Mouse (Mus musculus): ENCODE results near the gene Slfn5. TPM values are rescaled to one million over a fixed set of nuclear protein-coding genes. Genes with fewer than 3 reads are reported as not detected.
A peak's percentile ranks its signal among the peaks of the same experiment; 100 is the strongest.
"Not testable (repeated sequence)": the region's sequence is repeated elsewhere in the genome, so short reads cannot be mapped to it uniquely, and the experiment has no call there.

Gene Slfn5
- polyA plus RNA-seq, 1 experiment from 2014 or later = 1.9 TPM

DNA sequence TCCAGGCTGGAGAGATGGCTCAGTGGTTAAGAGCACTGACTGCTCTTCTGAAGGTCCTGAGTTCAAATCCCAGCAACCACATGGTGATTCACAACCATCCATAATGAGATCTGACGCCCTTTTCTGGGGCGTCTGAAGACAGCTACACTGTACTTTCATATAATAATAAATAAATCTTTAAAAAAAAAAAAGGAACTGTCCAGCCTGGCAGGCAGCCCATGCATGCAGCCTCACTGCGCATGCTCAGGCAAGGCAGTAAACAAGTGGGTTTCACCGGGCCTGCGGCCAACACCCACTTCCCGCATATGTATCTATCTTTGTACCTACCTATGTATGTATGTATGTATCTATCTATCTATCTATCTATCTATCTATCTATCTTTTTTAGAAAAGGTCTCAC, 27.2 kb upstream of the Slfn5 start:
- not testable (repeated sequence) for H3K9me3 ChIP-seq; H3K9ac ChIP-seq; H3K27ac ChIP-seq; H3K4me2 ChIP-seq (replicated peaks); ATAC-seq; H3K4me3 ChIP-seq (replicated peaks); H3K36me3 ChIP-seq; H3K4me1 ChIP-seq (replicated peaks)
- 71% methylated on average over 6 of the region's 6 CpGs for WGBS
- peaks cover 32% of the 10 kb centered on the region for H3K27me3 ChIP-seq (replicated peaks)

DNA sequence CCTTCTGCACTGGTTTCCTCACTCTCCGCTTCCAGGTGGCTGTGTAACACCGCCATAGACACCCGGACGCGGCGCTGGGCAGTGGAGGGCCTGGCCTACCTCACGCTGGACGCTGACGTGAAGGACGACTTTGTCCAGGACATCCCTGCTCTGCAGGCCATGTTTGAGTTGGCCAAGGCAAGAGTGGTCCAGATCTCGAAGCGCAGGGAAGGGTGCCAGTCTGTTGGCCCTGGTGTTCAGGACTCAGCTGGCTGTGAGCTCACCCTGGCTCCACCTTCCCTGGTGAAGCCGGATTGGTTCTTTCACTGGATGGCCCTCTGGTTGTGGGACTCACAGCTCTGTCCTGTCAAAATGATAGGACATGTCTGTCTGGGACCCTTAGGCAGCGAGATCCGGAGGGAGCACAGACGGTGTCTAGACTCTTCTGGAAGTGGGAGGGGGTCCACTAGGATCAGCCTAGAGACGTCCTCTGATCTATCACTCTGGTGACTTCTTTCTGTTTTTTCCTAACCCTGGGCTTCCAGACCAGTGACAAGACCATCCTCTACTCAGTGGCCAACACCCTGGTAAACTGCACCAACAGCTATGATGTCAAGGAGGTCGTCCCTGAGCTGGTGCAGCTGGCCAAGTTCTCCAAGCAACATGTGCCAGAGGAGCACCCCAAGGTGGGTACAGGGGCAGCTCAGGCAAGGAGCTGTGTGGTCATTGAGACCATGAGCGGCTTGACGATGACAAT, 22.1 kb upstream of the Slfn5 start:
- Histone ChIP-seq H3K4me3 (replicated peaks) (no peak overlapping the region), H3K27me3 (replicated peaks) (peaks cover 46% of the 10 kb centered on the region), H3K36me3 (no peaks in the 10 kb centered on the region), H3K27ac (no peak overlapping the region), H3K4me1 (replicated peaks) (peaks cover 7% of the 10 kb centered on the region; the same call in 1 of the 2 replicates), H3K9me3 (no peaks in the 10 kb centered on the region), H3K4me2 (replicated peaks) (no peak overlapping the region), H3K9ac (no peak overlapping the region)
- ATAC-seq = no peak
- 28% methylated on average over 20 of the region's 20 CpGs for WGBS

- 49% methylated on average over 3 of the region's 3 CpGs for WGBS
Measured at GRCm38 (mm10) chr11:82929633-82929950, 21.6 kb upstream of the Slfn5 start.

GRCm38 (mm10) chr11:82930391-82930955, 20.7 kb upstream of the Slfn5 start:
- H3K9ac ChIP-seq; H3K4me1 ChIP-seq (replicated peaks); ATAC-seq; H3K36me3 ChIP-seq; H3K9me3 ChIP-seq; H3K27ac ChIP-seq: not testable (repeated sequence)
- peak overlapping the region; percentile 94 for H3K4me2 ChIP-seq (replicated peaks)
- H3K27me3 ChIP-seq (replicated peaks) = peaks cover 47% of the 10 kb centered on the region
- H3K4me3 ChIP-seq (replicated peaks) = peak overlapping the region; percentile 46
- 1% methylated on average over 77 of the region's 85 CpGs for WGBS

More at GRCm38 (mm10) chr11:82929633-82929950, 21.6 kb upstream of the Slfn5 start:
- Histone ChIP-seq H3K4me1 (replicated peaks) (peaks cover 7% of the 10 kb centered on the region; the same call in 1 of the 2 replicates), H3K27me3 (replicated peaks) (peaks cover 51% of the 10 kb centered on the region), H3K4me3 (replicated peaks) (no peak overlapping the region), H3K9me3 (no peaks in the 10 kb centered on the region), H3K27ac (no peak overlapping the region), H3K9ac (no peak overlapping the region), H3K36me3 (no peaks in the 10 kb centered on the region), H3K4me2 (replicated peaks) (no peak overlapping the region)
- ATAC-seq = no peak

- ATAC-seq, H3K9me3 ChIP-seq: not testable (repeated sequence)
- WGBS = under 1% methylated on average over 61 of the region's 63 CpGs
Measured at GRCm38 (mm10) chr11:82931161-82931560, 20.0 kb upstream of the Slfn5 start.

DNA sequence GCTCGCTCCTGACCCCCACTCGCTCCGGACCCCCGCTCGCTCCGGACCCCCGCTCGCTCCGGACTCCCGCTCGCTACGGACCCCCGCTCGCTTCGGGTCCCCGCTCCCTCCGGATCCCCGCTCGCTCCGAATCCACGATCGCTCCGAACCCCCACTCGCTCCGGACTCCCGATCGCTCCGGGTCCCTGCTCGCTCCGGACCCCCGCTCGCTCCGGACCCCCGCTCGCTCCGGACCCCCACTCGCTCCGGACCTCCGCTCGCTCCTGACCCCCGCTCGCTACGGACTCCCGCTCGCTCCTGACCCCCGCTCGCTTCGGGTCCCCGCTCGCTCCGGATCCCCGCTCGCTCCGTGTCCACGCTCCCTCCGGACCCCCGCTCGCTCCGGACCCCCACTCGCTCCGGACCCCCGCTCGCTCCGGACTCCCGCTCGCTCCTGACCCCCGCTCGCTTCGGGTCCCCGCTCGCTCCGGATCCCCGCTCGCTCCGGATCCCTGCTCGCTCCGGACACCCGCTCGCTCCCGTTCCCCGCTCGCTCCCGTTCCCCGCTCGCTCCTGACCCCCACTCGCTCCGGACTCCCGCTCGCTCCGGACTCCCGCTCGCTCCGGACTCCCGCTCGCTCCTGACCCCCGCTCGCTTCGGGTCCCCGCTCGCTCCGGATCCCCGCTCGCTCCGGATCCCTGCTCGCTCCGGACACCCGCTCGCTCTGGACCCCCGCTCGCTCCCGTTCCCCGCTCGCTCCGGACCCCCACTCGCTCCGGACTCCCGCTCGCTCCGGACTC, 19.3 kb upstream of the Slfn5 start:
- not testable (repeated sequence) for H3K9me3 ChIP-seq; H3K4me1 ChIP-seq (replicated peaks); H3K27ac ChIP-seq; ATAC-seq; H3K36me3 ChIP-seq
- Histone ChIP-seq H3K27me3 (replicated peaks) (peaks cover 53% of the 10 kb centered on the region), H3K9ac (peak overlapping the region; percentile 44; the same call in 1 of the 2 replicates), H3K4me2 (replicated peaks) (peak overlapping the region; percentile 94), H3K4me3 (replicated peaks) (peak overlapping the region; percentile 46)
- under 1% methylated on average over 93 of the region's 119 CpGs for WGBS

More at GRCm38 (mm10) chr11:82931161-82931560, 20.0 kb upstream of the Slfn5 start:
- Histone ChIP-seq H3K9ac (peak overlapping the region; percentile 44; the same call in 1 of the 2 replicates), H3K27me3 (replicated peaks) (peaks cover 52% of the 10 kb centered on the region), H3K4me3 (replicated peaks) (peak overlapping the region; percentile 46), H3K4me2 (replicated peaks) (peak overlapping the region; percentile 94)
- not testable (repeated sequence) for H3K4me1 ChIP-seq (replicated peaks); H3K36me3 ChIP-seq; H3K27ac ChIP-seq

GRCm38 (mm10) chr11:82933186-82933585, 18.0 kb upstream of the Slfn5 start:
- peaks cover 54% of the 10 kb centered on the region for H3K27me3 ChIP-seq (replicated peaks)
- H3K27ac ChIP-seq = no peak overlapping the region
- peak overlapping the region; percentile 20; the same call in 1 of the 2 replicates for H3K9ac ChIP-seq
- no peaks in the 10 kb centered on the region for H3K9me3 ChIP-seq
- H3K4me3 ChIP-seq (replicated peaks) = peak overlapping the region; percentile 46
- 1% methylated on average over 29 of the region's 29 CpGs for WGBS
- peaks cover 7% of the 10 kb centered on the region; the same call in 1 of the 2 replicates for H3K4me1 ChIP-seq (replicated peaks)
- H3K4me2 ChIP-seq (replicated peaks) = peak overlapping the region; percentile 94
- H3K36me3 ChIP-seq = no peaks in the 10 kb centered on the region
- ATAC-seq = no peak

DNA sequence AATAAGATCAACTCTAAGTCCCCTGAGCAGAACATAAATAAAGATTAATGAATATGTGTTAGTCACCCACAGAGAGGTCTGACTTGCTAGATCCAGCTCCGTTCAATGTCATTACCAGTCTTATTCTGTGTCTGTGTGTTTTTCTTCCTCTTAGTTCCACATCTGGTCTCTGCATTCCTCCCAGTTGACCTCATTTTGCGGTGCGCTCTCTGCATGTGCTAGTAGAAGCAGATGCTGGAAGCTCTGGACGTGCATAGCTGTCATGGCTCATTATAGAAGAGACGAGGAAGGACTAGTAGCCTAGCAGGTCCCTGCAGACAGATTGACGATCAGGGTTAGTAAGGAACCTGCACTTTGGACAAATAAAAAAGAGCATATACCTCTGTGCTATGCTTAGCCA, 7.8 kb upstream of the Slfn5 start:
- no peaks in the 10 kb centered on the region for H3K9me3 ChIP-seq
- no peaks in the 10 kb centered on the region for H3K4me1 ChIP-seq (replicated peaks)
- H3K9ac ChIP-seq = no peak overlapping the region
- no peak overlapping the region for H3K4me2 ChIP-seq (replicated peaks)
- WGBS = 48% methylated on average over 6 of the region's 6 CpGs
- no peaks in the 10 kb centered on the region for H3K36me3 ChIP-seq
- H3K4me3 ChIP-seq (replicated peaks) = no peak overlapping the region
- H3K27ac ChIP-seq = no peak overlapping the region
- ATAC-seq = no peak
- 0 out of 2 replicates have a peak, but pooled peaks cover 2% of the 10 kb centered on the region for H3K27me3 ChIP-seq (replicated peaks)

- no peak overlapping the region for H3K4me2 ChIP-seq (replicated peaks)
- no peak overlapping the region for H3K9ac ChIP-seq
- no peak overlapping the region for H3K4me3 ChIP-seq (replicated peaks)
- H3K36me3 ChIP-seq = no peaks in the 10 kb centered on the region
- 42% methylated on average over 2 of the region's 2 CpGs for WGBS
- no peak for ATAC-seq
- H3K27me3 ChIP-seq (replicated peaks) = peaks cover 7% of the 10 kb centered on the region
- no peak overlapping the region for H3K27ac ChIP-seq
- H3K9me3 ChIP-seq = no peaks in the 10 kb centered on the region
- no peaks in the 10 kb centered on the region for H3K4me1 ChIP-seq (replicated peaks)
Measured at GRCm38 (mm10) chr11:82945636-82946035, 5.5 kb upstream of the Slfn5 start.

GRCm38 (mm10) chr11:82947457-82947856, 3.7 kb upstream of the Slfn5 start:
- WGBS = 49% methylated on average over 4 of the region's 4 CpGs
- Histone ChIP-seq H3K9ac (no peak overlapping the region), H3K27ac (no peak overlapping the region), H3K27me3 (replicated peaks) (peaks cover 23% of the 10 kb centered on the region), H3K9me3 (no peaks in the 10 kb centered on the region), H3K4me2 (replicated peaks) (no peak overlapping the region), H3K4me3 (replicated peaks) (no peak overlapping the region), H3K4me1 (replicated peaks) (0 out of 2 replicates have a peak, but pooled peaks cover 2% of the 10 kb centered on the region), H3K36me3 (no peaks in the 10 kb centered on the region)
- ATAC-seq = no peak

GRCm38 (mm10) chr11:82949036-82949435, 2.1 kb upstream of the Slfn5 start:
- no peaks in the 10 kb centered on the region for H3K9me3 ChIP-seq
- no peak overlapping the region for H3K4me2 ChIP-seq (replicated peaks)
- no peak for ATAC-seq
- H3K36me3 ChIP-seq = no peaks in the 10 kb centered on the region
- no peak overlapping the region for H3K9ac ChIP-seq
- peaks cover 25% of the 10 kb centered on the region for H3K27me3 ChIP-seq (replicated peaks)
- 84% methylated on average over 9 of the region's 9 CpGs for WGBS
- H3K4me1 ChIP-seq (replicated peaks) = 0 out of 2 replicates have a peak, but pooled peaks cover 2% of the 10 kb centered on the region
- no peak overlapping the region for H3K27ac ChIP-seq
- H3K4me3 ChIP-seq (replicated peaks) = no peak overlapping the region

All from intestine, embryonic 15.5 days (tissue).